Mouse (Mus musculus) ovary, adult 2 months (tissue): ENCODE measurements around the gene Olfr1437. TPM values are rescaled to one million over a fixed set of nuclear protein-coding genes. Genes with fewer than 3 reads are reported as not detected.

Experiments used
- polyA plus RNA-seq: library from polyadenylated mRNA; depleted of rRNA; stranded (reverse); fragments of >200 nt; gene quantifications from 2 replicates; pipeline ENCODE4 v1.2.3, GENCODE M21; 2012; rRNA removed

The Olfr1437 gene
- not detected in 2 replicates for polyA plus RNA-seq

DNA sequence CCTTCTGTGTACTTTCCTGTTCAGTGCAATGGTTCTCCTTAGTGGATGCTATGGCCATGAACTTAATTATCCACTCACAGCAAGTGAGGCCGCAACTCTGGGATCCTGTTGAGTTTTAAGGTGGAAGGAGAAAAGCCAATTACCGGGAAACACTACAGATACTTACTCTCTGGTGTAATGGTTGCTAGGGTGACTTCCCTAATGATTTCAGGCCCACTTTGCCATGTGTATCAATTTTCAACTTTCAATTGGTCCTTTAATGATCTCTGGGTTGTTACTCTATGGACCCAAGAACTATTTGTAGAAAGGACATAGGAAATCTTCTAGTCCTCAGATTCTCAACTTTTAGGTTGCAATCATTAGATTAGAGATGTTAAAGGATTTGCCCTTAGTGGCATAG lies at the start of gene Olfr1437:
Olfr1437 (minus strand) TSS at position 101 of the 400 bp plus-strand sequence.

DNA sequence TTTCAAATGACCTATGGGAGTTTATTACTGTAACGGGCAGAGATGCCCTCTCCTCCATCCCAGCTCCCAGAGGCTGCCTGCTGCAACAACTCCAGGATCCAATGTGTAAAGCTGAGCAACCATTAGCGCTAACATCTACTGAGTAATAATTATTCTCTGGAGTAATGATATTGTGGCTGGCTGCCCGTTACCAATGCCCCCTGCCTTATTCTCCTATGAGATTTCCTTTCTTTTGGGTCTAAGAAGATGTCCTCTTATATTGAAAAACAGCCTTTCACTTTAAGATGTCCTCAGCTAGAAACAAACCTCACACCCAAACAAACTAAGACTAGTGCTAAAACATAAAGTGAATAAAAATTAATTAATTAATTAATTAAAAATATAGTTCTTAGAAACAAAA lies 10.9 kb upstream of the Olfr1437 start, which contains the start of gene Olfr1438-ps1:
Olfr1438-ps1 (minus strand) TSS at position 101 of the 400 bp plus-strand sequence.

DNA sequence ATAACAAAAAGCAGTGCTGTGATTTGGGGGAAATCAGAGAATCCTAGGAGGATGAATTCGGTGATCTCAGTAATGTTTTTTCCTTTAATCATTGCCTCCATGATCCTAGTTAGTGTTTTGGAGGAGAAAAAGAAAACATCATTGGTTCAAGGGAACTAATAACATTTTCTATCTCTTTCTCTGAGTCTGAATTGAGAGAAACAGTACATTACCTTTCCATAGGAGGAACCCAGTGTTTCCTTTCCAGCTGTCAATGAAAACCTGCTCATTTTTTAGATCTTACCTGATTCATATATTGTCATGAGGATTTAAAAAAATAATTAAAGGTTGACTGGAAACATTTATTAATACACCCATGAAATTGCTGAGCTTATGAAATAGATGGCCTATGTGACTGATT lies 25.9 kb downstream of the Olfr1437 start, which contains the start of gene Olfr1436:
Olfr1436 (minus strand) TSS at position 101 of the 400 bp plus-strand sequence.

DNA sequence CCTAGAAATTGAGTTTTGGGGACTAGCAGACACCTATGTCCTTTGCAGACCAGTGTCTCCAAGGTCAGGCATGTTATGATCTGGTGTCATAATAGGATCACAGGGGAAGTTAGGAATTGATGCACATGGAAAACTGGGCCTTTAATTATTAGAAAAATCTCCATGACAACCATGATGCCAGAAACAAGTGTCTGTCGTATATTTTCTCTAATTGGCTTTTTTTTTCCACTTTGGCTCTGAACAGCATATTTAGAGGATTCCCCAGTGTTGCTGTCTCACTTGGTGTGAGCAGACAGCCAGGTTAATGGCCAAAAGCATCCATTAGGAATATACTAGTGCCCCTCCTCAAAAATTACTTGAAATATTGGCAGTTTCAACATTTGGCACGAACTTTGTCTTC lies 45.3 kb downstream of the Olfr1437 start, which contains the start of gene Olfr1434:
Olfr1434 (plus strand) TSS at position 301 of the 400 bp plus-strand sequence.

Other genes with a start within 250 kb of the Olfr1437 start
- not detected in 2 replicates for gene Olfr1425, start 247.4 kb downstream of the Olfr1437 start, polyA plus RNA-seq
- gene Olfr1426, start 233.1 kb downstream of the Olfr1437 start, polyA plus RNA-seq = not detected in 2 replicates
- not detected in 2 replicates for gene Olfr1427, start 221.8 kb downstream of the Olfr1437 start, polyA plus RNA-seq
- gene Olfr1428, start 209.2 kb downstream of the Olfr1437 start, polyA plus RNA-seq = not detected in 2 replicates
- gene Olfr76, start 201.9 kb downstream of the Olfr1437 start, polyA plus RNA-seq = not detected in 2 replicates
- gene Olfr1555-ps1, start 155.0 kb downstream of the Olfr1437 start, polyA plus RNA-seq = not detected in 2 replicates
- gene Olfr1431, start 124.5 kb downstream of the Olfr1437 start, polyA plus RNA-seq = not detected in 2 replicates
- gene Olfr1432, start 92.5 kb downstream of the Olfr1437 start, polyA plus RNA-seq = not detected in 2 replicates
- gene Olfr262, start 83.4 kb downstream of the Olfr1437 start, polyA plus RNA-seq = not detected in 2 replicates
- gene Olfr235, start 64.1 kb downstream of the Olfr1437 start, polyA plus RNA-seq = not detected in 2 replicates
- not detected in 2 replicates for gene Olfr1434, start 45.2 kb downstream of the Olfr1437 start, polyA plus RNA-seq
- not detected in 2 replicates for gene Olfr1436, start 26.0 kb downstream of the Olfr1437 start, polyA plus RNA-seq
- gene Olfr1438-ps1, start 10.8 kb upstream of the Olfr1437 start, polyA plus RNA-seq = not detected in 2 replicates
- gene Olfr1440, start 62.2 kb upstream of the Olfr1437 start, polyA plus RNA-seq = not detected in 2 replicates
- not detected in 2 replicates for gene Olfr1441, start 92.3 kb upstream of the Olfr1437 start, polyA plus RNA-seq
- not detected in 2 replicates for gene Pfpl, start 102.8 kb upstream of the Olfr1437 start, polyA plus RNA-seq
- 5.6 and 7.0 TPM in 2 replicates for gene Mpeg1, start 135.7 kb upstream of the Olfr1437 start, polyA plus RNA-seq
- 32.4 and 37.7 TPM in 2 replicates for gene Dtx4, start 176.4 kb upstream of the Olfr1437 start, polyA plus RNA-seq
- 0.42 and 0.52 TPM in 2 replicates for gene Fam111a, start 220.6 kb upstream of the Olfr1437 start, polyA plus RNA-seq